Mouse (Mus musculus) kidney, embryonic 14.5 days (tissue): ENCODE measurements around the gene Adora2a. TPM values are rescaled to one million over a fixed set of nuclear protein-coding genes. Genes with fewer than 3 reads are reported as not detected.

Source experiments
- ATAC-seq: fragments of 200-750 bp; cut with Nextera tagmentation; 2 replicates; pipeline ENCODE4 v1.8.0; 2017; ENCODE audit warnings: moderate number of reproducible peaks, mild to moderate bottlenecking, moderate TSS enrichment, moderate library complexity; ENCODE audit not compliant: low FRiP score, low TSS enrichment
- H3K27ac ChIP-seq: fragments of 300-500 bp; sonication (generic); 2 replicates; pipeline ENCODE4 v1.5.1; 2014; ENCODE audit warnings: low read depth, mild to moderate bottlenecking, low read length, moderate library complexity, mixed read lengths
- H3K27me3 ChIP-seq: fragments of 300-500 bp; sonication (generic); 2 replicates; pipeline ENCODE4 v1.6.1; 2014; ENCODE audit warnings: mild to moderate bottlenecking, low read length; ENCODE audit not compliant: control insufficient read depth, insufficient read depth
- H3K36me3 ChIP-seq: fragments of 300-500 bp; sonication (generic); 2 replicates; pipeline ENCODE4 v1.6.1; 2014; ENCODE audit warnings: low read length, mixed read lengths; ENCODE audit not compliant: control insufficient read depth, insufficient read depth
- H3K4me1 ChIP-seq: fragments of 300-500 bp; sonication (generic); 2 replicates; pipeline ENCODE4 v1.6.1; 2014; ENCODE audit warnings: low read length, mixed read lengths; ENCODE audit not compliant: control insufficient read depth, insufficient read depth
- H3K4me2 ChIP-seq: fragments of 300-500 bp; sonication (generic); replicated peaks from 2 replicates; pipeline ENCODE4 v1.6.1; 2014; ENCODE audit warnings: low read depth, mild to moderate bottlenecking, low read length
- H3K4me3 ChIP-seq: fragments of 300-500 bp; sonication (generic); 2 replicates; pipeline ENCODE4 v1.5.1; 2014; ENCODE audit warnings: mild to moderate bottlenecking, low read length
- H3K9ac ChIP-seq: fragments of 300-500 bp; sonication (generic); 2 replicates; pipeline ENCODE4 v1.6.1; 2014; ENCODE audit warnings: low read depth, mild to moderate bottlenecking, low read length, moderate library complexity
- H3K9me3 ChIP-seq: fragments of 300-500 bp; sonication (generic); 2 replicates; pipeline ENCODE4 v1.6.1; 2016; ENCODE audit warnings: low read length; ENCODE audit not compliant: control insufficient read depth
- WGBS: fragments of 180-500 bp; shearing (Covaris S2); extraction: QIAGEN DNeasy Blood & Tissue Kit; methylation state at CpG from one replicate; pipeline ENCODE4 v1.1.7; 2014; 5-methylcytosine and 5-hydroxymethylcytosine counted together
- polyA plus RNA-seq: library from polyadenylated mRNA; unstranded; fragments of >200 nt; fragmentation: Nextera tagmentation; extraction: Ambion mirVana; gene quantifications from 2 replicates; pipeline ENCODE4 v1.2.1, GENCODE M21; 2014

Gene Adora2a
- polyA plus RNA-seq, 1 experiment from 2014 or later = 7.1 TPM

- H3K4me2 ChIP-seq = peak overlapping the region; percentile 68
- ATAC-seq = peak; percentile 68
- WGBS = under 1% methylated on average over 69 of the region's 81 CpGs
- H3K9me3 ChIP-seq = no peaks in the 10 kb centered on the region
- H3K4me1 ChIP-seq = peaks cover 20% of the 10 kb centered on the region
- H3K27me3 ChIP-seq = peaks cover 19% of the 10 kb centered on the region
- peak overlapping the region; percentile 37; the same call in 1 of the 2 replicates for H3K27ac ChIP-seq
- H3K4me3 ChIP-seq = peak overlapping the region; percentile 46
- no peaks in the 10 kb centered on the region for H3K36me3 ChIP-seq
- H3K9ac ChIP-seq = peak overlapping the region; percentile 55
These were observed 458 bp downstream of the Adora2a start for GRCm38 (mm10) chr10:75316908-75317761.

DNA sequence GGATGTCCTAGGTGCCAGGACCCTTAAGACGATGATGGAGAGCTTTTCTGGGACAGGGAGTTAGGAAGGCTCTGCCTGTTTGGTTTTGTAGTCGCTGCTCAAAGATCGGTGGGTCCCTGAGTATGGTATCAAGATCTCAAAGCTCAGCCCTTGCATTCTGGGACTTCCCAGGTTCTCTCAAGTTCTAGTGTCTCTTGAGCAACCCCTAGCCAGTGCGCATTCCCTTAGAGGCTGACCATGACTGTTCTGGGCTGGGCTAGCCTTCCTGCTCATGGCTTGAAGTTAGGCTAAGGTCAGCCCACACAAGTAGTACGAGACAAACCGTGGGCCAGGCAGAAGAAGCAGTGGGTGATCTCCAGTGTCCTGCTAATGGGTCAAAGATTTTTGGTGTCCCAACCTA, 1.5 kb downstream of the Adora2a start:
- Histone ChIP-seq H3K9ac (peak overlapping the region; percentile 34; the same call in 1 of the 2 replicates), H3K4me2 (peak overlapping the region; percentile 68)

GRCm38 (mm10) chr10:75320321-75320720, 3.6 kb downstream of the Adora2a start:
- no peak for ATAC-seq
- H3K4me1 ChIP-seq = 0 out of 2 replicates have a peak, but pooled peaks cover 5% of the 10 kb centered on the region
- no peak overlapping the region for H3K4me2 ChIP-seq
- no peaks in the 10 kb centered on the region for H3K9me3 ChIP-seq
- no peak overlapping the region for H3K27ac ChIP-seq
- WGBS = 43% methylated on average over 4 of the region's 4 CpGs
- peaks cover 19% of the 10 kb centered on the region for H3K27me3 ChIP-seq
- H3K4me3 ChIP-seq = no peak overlapping the region
- H3K36me3 ChIP-seq = no peaks in the 10 kb centered on the region
- no peak overlapping the region for H3K9ac ChIP-seq

More for the DNA sequence above, 1.5 kb downstream of the Adora2a start:
- H3K9me3 ChIP-seq = no peaks in the 10 kb centered on the region
- no peak overlapping the region for H3K27ac ChIP-seq
- peaks cover 20% of the 10 kb centered on the region for H3K4me1 ChIP-seq
- no peak for ATAC-seq
- H3K4me3 ChIP-seq = peak overlapping the region; percentile 46; the same call in 1 of the 2 replicates
- peaks cover 19% of the 10 kb centered on the region for H3K27me3 ChIP-seq
- WGBS = 84% methylated on average over 6 of the region's 6 CpGs
- H3K36me3 ChIP-seq = no peaks in the 10 kb centered on the region

DNA sequence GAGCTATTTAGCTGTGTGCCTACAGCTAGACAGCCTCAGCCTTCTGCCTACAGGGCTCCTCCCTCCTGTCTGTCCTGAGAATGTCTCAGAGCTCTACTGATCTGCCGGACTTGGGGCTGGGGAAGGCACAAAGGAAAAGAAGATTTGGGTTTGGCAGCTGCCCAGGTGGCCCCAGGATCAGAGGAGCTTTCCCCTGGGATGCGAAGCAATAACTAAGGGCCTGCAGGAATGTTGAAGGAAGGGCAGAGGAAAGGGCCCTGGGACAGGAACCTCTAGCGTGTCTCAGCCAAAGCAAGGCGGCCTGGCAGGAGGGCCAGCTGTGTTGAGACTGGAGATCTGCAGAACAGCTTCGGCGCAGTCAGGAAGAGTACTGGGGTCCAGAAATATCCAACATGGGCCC, 6.3 kb downstream of the Adora2a start:
- H3K27me3 ChIP-seq = peaks cover 9% of the 10 kb centered on the region
- H3K36me3 ChIP-seq = no peaks in the 10 kb centered on the region
- no peak overlapping the region for H3K4me3 ChIP-seq
- H3K9ac ChIP-seq = no peak overlapping the region
- WGBS = 56% methylated on average over 6 of the region's 6 CpGs
- H3K4me2 ChIP-seq = no peak overlapping the region
- ATAC-seq = no peak
- H3K9me3 ChIP-seq = no peaks in the 10 kb centered on the region
- H3K4me1 ChIP-seq = peaks cover 3% of the 10 kb centered on the region; the same call in 1 of the 2 replicates
- no peak overlapping the region for H3K27ac ChIP-seq

DNA sequence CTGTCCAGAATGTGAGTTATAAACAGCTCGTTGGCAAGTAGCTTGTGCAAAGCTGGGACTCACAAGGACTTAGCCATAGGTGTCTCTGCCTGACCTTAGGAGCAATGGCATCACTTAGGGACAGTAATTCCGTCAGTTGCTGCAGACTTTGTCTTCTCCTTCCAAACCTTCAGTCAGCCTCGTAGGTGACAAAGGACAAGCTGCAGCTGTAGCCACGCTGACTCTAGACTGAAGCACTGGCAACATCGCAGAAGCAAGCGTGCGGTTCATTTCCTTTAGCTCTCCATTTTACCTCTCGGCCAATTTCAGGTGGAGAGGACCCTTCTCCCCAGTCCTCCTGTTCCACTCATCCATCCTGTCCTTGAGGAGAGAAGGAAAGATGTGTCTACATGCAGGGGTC, 7.3 kb downstream of the Adora2a start:
- Histone ChIP-seq H3K9ac (no peak overlapping the region), H3K4me1 (peaks cover 3% of the 10 kb centered on the region; the same call in 1 of the 2 replicates), H3K4me2 (no peak overlapping the region), H3K27me3 (0 out of 2 replicates have a peak, but pooled peaks cover 2% of the 10 kb centered on the region), H3K36me3 (no peaks in the 10 kb centered on the region), H3K9me3 (no peaks in the 10 kb centered on the region), H3K4me3 (no peak overlapping the region), H3K27ac (no peak overlapping the region)
- no peak for ATAC-seq
- WGBS = 88% methylated on average over 8 of the region's 8 CpGs

DNA sequence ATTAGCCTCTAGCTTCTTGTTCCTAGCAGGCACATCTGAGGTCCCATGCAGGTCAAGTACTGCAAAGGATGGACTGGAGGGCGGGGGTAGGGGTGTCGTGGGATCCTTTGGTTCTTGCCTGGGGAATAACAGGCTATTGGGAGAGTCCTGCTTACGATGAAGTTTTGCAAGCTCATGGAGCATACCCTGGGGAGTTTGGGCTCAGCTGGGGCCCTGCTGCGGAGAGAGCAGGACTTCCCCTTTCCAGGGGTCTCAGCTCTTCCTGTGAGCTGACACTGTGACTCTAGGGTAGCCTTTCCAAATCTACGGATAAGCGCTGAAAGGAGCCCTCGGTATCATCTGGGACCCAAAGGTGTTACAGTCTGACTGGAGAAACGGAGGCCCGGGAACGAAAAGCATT, 7.7 kb downstream of the Adora2a start:
- H3K9me3 ChIP-seq = no peaks in the 10 kb centered on the region
- no peak overlapping the region for H3K9ac ChIP-seq
- H3K4me1 ChIP-seq = peaks cover 3% of the 10 kb centered on the region; the same call in 1 of the 2 replicates
- H3K36me3 ChIP-seq = no peaks in the 10 kb centered on the region
- H3K27ac ChIP-seq = no peak overlapping the region
- 73% methylated on average over 10 of the region's 10 CpGs for WGBS
- no peak for ATAC-seq
- H3K27me3 ChIP-seq = 0 out of 2 replicates have a peak, but pooled peaks cover 2% of the 10 kb centered on the region
- H3K4me2 ChIP-seq = no peak overlapping the region
- H3K4me3 ChIP-seq = no peak overlapping the region

GRCm38 (mm10) chr10:75325821-75326220, 9.1 kb downstream of the Adora2a start:
- Histone ChIP-seq H3K36me3 (no peaks in the 10 kb centered on the region), H3K27ac (no peak overlapping the region), H3K4me1 (peaks cover 3% of the 10 kb centered on the region; the same call in 1 of the 2 replicates), H3K4me3 (no peak overlapping the region), H3K4me2 (no peak overlapping the region), H3K9ac (no peak overlapping the region), H3K9me3 (no peaks in the 10 kb centered on the region), H3K27me3 (no peaks in the 10 kb centered on the region)
- 98% methylated on average over 23 of the region's 23 CpGs for WGBS
- ATAC-seq = no peak

DNA sequence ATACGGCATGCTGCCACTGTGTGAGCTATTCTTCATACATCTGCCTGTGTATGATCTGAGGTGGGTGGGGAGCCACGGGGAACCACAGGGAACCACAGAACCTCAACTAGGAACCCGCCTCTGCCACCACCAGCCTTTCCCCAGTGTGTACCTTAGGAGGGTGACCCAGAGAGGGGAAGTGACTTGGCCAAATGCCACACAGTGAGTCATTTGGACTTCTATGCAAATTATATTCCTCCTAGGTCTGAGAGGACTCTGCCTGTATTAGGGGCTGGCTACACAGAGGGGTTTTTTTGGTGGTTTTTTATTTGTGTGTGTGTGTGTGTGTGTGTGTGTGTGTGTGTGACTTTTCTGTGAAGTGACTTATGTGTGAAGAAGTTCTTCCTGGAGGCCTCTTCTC, 9.9 kb downstream of the Adora2a start:
- no peaks in the 10 kb centered on the region for H3K36me3 ChIP-seq
- H3K4me1 ChIP-seq = peaks cover 3% of the 10 kb centered on the region; the same call in 1 of the 2 replicates
- H3K4me3 ChIP-seq = no peak overlapping the region
- no peak overlapping the region for H3K27ac ChIP-seq
- H3K9me3 ChIP-seq = no peaks in the 10 kb centered on the region
- no peak for ATAC-seq
- WGBS = 73% methylated on average over 3 of the region's 3 CpGs
- H3K9ac ChIP-seq = no peak overlapping the region
- no peaks in the 10 kb centered on the region for H3K27me3 ChIP-seq
- no peak overlapping the region for H3K4me2 ChIP-seq

DNA sequence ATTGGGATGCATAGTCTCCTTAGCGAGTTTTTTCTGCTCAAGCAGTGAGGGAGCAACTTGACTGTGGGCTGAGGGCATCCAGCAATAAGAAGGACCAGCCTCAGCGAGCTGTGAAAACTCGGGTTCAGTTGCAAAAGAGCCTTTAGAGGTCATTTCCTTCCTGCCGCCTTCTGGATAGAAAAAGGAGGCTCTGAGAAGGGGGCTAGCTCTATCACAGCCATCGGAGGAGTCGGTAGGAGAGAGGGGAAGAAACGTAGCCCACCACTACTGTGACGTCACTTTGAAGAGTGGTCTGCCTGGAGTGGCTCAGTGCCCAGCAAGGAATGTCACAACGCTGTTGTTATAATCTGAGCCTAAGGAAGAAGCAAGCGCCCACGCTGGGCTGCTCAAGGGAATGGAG, 10.4 kb downstream of the Adora2a start:
- H3K9me3 ChIP-seq = no peaks in the 10 kb centered on the region
- no peaks in the 10 kb centered on the region for H3K27me3 ChIP-seq
- no peak for ATAC-seq
- no peak overlapping the region for H3K9ac ChIP-seq
- H3K36me3 ChIP-seq = no peaks in the 10 kb centered on the region
- no peak overlapping the region for H3K4me2 ChIP-seq
- peaks cover 3% of the 10 kb centered on the region; the same call in 1 of the 2 replicates for H3K4me1 ChIP-seq
- 62% methylated on average over 11 of the region's 11 CpGs for WGBS
- no peak overlapping the region for H3K27ac ChIP-seq
- H3K4me3 ChIP-seq = no peak overlapping the region
